Mouse (Mus musculus) kidney, adult 2 months (tissue): ENCODE data around the gene Irf2. TPM values are rescaled to one million over a fixed set of nuclear protein-coding genes. Genes with fewer than 3 reads are reported as not detected.
A peak's percentile ranks its signal among the peaks of the same experiment; 100 is the strongest.

Experiments used
- DNase-seq: peaks from one replicate; pipeline ENCODE4 v3.0.0; 2021
- H3K27ac ChIP-seq: fragments of 200-500 bp; 2 replicates; pipeline ENCODE4 v1.5.1; 2012; ENCODE audit warnings: low read depth, low read length, control low read depth, inconsistent platforms; ENCODE audit not compliant: insufficient read depth
- H3K27me3 ChIP-seq: fragments of 200-500 bp; replicated peaks from 2 replicates; pipeline ENCODE4 v1.6.1; 2012; ENCODE audit warnings: mild to moderate bottlenecking, moderate library complexity, low read length, inconsistent platforms; ENCODE audit not compliant: control insufficient read depth, insufficient read depth
- H3K36me3 ChIP-seq: fragments of 200-500 bp; 2 replicates; pipeline ENCODE4 v1.6.1; 2012; ENCODE audit warnings: mild to moderate bottlenecking, moderate library complexity, low read length, inconsistent platforms; ENCODE audit not compliant: control insufficient read depth, insufficient read depth
- H3K4me1 ChIP-seq: fragments of 200-500 bp; 2 replicates; pipeline ENCODE4 v1.6.1; 2011; ENCODE audit warnings: low read length; ENCODE audit not compliant: control insufficient read depth, insufficient read depth
- H3K4me3 ChIP-seq: fragments of 200-500 bp; 2 replicates; pipeline ENCODE4 v1.5.1; 2011; ENCODE audit warnings: mild to moderate bottlenecking, low read depth, low read length, control low read depth; ENCODE audit not compliant: insufficient read depth
- CTCF ChIP-seq: fragments of 200-500 bp; conservative IDR thresholded peaks from 2 replicates; pipeline ENCODE4 v1.5.1; 2011; ENCODE audit warnings: low read depth, mild to moderate bottlenecking, control low read depth, low read length, moderate library complexity, mixed read lengths; ENCODE audit not compliant: insufficient read depth, insufficient read length
- POLR2A ChIP-seq: fragments of 200-500 bp; IDR thresholded peaks from one replicate; pipeline ENCODE4 v1.6.1; 2011; ENCODE audit warnings: low read depth, low read length, control low read depth
- WGBS: fragments of 180-500 bp; shearing (Covaris S2); methylation state at CpG from one replicate; pipeline ENCODE4 v1.1.7; 2018; 5-methylcytosine and 5-hydroxymethylcytosine counted together
- polyA plus RNA-seq: library from polyadenylated mRNA; depleted of rRNA; stranded (reverse); fragments of >200 nt; gene quantifications from 2 replicates; pipeline ENCODE4 v1.2.3, GENCODE M21; 2012

Gene Irf2
- polyA plus RNA-seq, 1 experiment: 12.6 TPM

GRCm38 (mm10) chr8:46818106-46818989 lies 78.8 kb downstream of the Irf2 start:
- Histone ChIP-seq H3K27me3 (no peaks in the 10 kb centered on the region), H3K36me3 (peaks cover 5% of the 10 kb centered on the region)
- 73% methylated on average over 14 of the region's 14 CpGs for WGBS

DNA sequence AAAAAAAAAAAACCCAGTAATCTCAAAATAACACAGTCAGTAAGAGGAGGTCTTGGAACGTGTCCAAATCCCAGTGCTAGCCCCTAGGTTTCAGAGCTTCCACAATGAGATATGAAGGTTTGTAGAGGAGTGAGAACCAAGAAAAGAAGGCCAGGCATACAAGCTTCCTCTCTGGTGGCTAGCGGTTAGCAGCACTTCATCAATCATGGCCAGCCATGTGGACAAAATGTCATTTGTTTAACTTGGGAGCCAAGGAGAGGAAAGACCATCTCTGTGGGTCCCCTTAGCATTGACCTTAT lies 79.4 kb downstream of the Irf2 start:
- Histone ChIP-seq H3K4me3 (no peak overlapping the region), H3K27me3 (no peaks in the 10 kb centered on the region), H3K36me3 (peaks cover 5% of the 10 kb centered on the region), H3K4me1 (0 out of 2 replicates have a peak, but pooled peaks cover 3% of the 10 kb centered on the region), H3K27ac (no peak overlapping the region)
- TF ChIP-seq CTCF (no peak), POLR2A (no peak)
- DNase-seq: no peak
- WGBS: 80% methylated on average over 2 of the region's 2 CpGs

More at GRCm38 (mm10) chr8:46818106-46818989, 78.8 kb downstream of the Irf2 start:
- Histone ChIP-seq H3K27ac (no peak overlapping the region), H3K4me1 (0 out of 2 replicates have a peak, but pooled peaks cover 3% of the 10 kb centered on the region), H3K4me3 (no peak overlapping the region)
- DNase-seq: no peak
- no peak for TF ChIP-seq POLR2A
- TF ChIP-seq CTCF: no peak

DNA sequence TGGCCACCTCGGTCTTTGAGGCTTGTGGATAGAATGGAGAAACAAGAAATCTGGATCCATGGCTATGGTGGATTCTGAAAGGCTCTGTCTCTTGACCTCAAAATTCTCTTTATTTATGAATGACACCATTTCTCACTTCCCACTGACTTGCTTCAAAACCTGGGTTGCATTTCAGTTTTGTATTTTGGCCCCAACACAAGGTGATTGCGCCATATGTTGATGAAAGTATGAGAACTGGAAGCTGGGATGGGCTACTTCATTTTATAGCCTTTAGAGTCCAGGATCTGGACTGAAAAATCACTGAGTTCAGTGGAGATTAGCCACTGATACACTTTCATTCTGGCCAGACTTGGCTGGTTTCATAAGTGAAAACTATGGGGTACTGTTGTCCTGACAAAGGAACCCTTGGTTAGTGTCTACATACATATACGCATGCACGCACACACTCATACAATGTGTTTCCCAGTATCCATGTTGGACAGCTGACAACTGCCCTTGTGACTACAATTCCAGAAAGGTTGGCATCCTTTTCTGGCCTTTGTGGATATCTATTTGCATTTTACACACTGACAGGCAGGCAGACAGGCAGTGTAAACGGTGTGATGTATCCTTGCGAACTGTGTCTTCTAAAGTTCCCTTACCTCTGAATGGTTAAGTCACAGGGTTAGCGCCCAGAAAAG lies 89.3 kb downstream of the Irf2 start:
- H3K27ac ChIP-seq: peak overlapping the region; percentile 78
- no peak for TF ChIP-seq CTCF
- TF ChIP-seq POLR2A: no peak
- no peaks in the 10 kb centered on the region for H3K36me3 ChIP-seq
- WGBS: 80% methylated on average over 7 of the region's 7 CpGs
- H3K27me3 ChIP-seq: no peaks in the 10 kb centered on the region
- no peak overlapping the region for H3K4me3 ChIP-seq
- DNase-seq: peak; percentile 52
- H3K4me1 ChIP-seq: peaks cover 48% of the 10 kb centered on the region

DNA sequence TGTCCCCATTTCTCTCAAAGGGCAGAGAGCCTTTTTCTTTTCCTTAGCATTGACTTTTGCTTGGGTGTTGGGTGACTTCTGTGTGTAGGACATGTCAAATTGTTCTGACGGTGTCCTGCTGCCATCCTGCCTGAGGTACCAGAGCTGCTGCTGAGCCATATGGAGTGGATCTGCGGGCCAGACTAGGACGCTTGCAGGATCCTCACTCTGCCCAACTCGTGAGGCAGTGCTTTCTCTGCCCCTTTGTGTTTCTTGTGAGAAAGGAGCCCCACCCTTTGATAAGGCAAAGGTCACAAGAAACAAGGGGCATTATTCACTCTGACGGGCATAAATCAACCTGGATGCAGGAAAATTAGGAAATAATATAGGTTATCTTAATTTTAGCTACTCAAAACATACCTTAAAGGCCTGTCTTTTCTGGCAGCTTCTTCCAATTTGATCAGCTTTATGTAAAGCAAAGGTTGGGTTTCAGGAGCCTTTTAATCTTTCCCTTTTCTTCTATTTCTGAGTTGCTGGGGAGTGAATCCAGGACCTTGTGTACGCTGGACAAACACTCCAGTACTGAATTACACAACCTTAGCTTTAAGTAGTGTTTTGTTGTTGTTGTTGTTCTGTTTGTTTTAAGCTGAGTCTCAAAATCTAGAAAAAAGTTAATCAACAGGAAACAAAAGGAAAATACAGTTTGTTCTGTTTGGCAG lies 90.0 kb downstream of the Irf2 start:
- H3K4me1 ChIP-seq: peaks cover 49% of the 10 kb centered on the region
- DNase-seq: no peak
- no peak overlapping the region for H3K4me3 ChIP-seq
- H3K27ac ChIP-seq: peak overlapping the region; percentile 78
- 53% methylated on average over 6 of the region's 6 CpGs for WGBS
- TF ChIP-seq CTCF (no peak), POLR2A (no peak)
- no peaks in the 10 kb centered on the region for H3K36me3 ChIP-seq
- H3K27me3 ChIP-seq: no peaks in the 10 kb centered on the region

- no peaks in the 10 kb centered on the region for H3K36me3 ChIP-seq
- TF ChIP-seq POLR2A (no peak), CTCF (no peak)
- H3K27ac ChIP-seq: peak overlapping the region; percentile 78
- peaks cover 49% of the 10 kb centered on the region for H3K4me1 ChIP-seq
- H3K4me3 ChIP-seq: no peak overlapping the region
- 48% methylated on average over 11 of the region's 11 CpGs for WGBS
- H3K27me3 ChIP-seq: no peaks in the 10 kb centered on the region
- peak; percentile 93 for DNase-seq
Measured at GRCm38 (mm10) chr8:46830112-46830855, 90.8 kb downstream of the Irf2 start.

DNA sequence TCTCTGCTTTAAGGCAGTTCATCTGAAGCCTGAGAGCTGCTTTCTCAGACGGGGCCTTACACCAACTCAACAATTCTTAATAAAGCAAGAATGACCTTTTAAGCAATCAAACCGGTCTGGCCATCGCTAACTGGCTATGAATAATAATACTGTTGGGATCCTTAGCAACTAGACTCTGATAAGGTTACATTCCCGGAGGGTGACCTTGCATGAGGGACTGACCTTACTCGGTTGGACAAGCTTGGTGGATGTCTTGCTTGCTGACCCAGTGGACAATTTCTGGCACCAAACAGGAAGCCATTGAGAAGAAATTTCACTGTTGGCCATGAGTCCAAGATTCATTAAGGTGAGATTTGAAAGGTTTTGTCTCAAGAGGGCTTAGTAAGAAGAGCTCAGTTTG lies 92.4 kb downstream of the Irf2 start:
- WGBS: 47% methylated on average over 5 of the region's 5 CpGs

More for the DNA sequence above, 92.4 kb downstream of the Irf2 start:
- DNase-seq: peak; percentile 66
- Histone ChIP-seq H3K27ac (peak overlapping the region; percentile 56), H3K4me3 (no peak overlapping the region), H3K36me3 (no peaks in the 10 kb centered on the region), H3K4me1 (peaks cover 49% of the 10 kb centered on the region), H3K27me3 (no peaks in the 10 kb centered on the region)
- TF ChIP-seq CTCF: no peak
- TF ChIP-seq POLR2A: no peak
